Mouse (Mus musculus) limb, embryonic 12.5 days (tissue): ENCODE data around the gene Rnf212. TPM values are rescaled to one million over a fixed set of nuclear protein-coding genes. Genes with fewer than 3 reads are reported as not detected.

Experiments
- ATAC-seq: fragments of 200-750 bp; cut with Nextera tagmentation; 2 replicates; pipeline ENCODE4 v1.8.0; 2017; ENCODE audit warnings: low read depth, moderate TSS enrichment; ENCODE audit not compliant: insufficient number of reproducible peaks, insufficient read depth, low FRiP score, low TSS enrichment
- H3K27ac ChIP-seq: fragments of 300-500 bp; sonication (generic); 2 replicates; pipeline ENCODE4 v1.5.1; 2016; ENCODE audit warnings: mild to moderate bottlenecking, moderate library complexity
- H3K27me3 ChIP-seq: fragments of 300-500 bp; sonication (generic); 2 replicates; pipeline ENCODE4 v1.6.1; 2016; ENCODE audit warnings: mild to moderate bottlenecking, moderate library complexity
- H3K36me3 ChIP-seq: fragments of 300-500 bp; sonication (generic); 2 replicates; pipeline ENCODE4 v1.6.1; 2016; ENCODE audit warnings: mild to moderate bottlenecking, moderate library complexity
- H3K4me1 ChIP-seq: fragments of 300-500 bp; sonication (generic); replicated peaks from 2 replicates; pipeline ENCODE4 v1.6.1; 2016
- H3K4me2 ChIP-seq: fragments of 300-500 bp; sonication (generic); 2 replicates; pipeline ENCODE4 v1.6.1; 2016; ENCODE audit warnings: mild to moderate bottlenecking, moderate library complexity
- H3K4me3 ChIP-seq: fragments of 300-500 bp; sonication (generic); replicated peaks from 2 replicates; pipeline ENCODE4 v1.5.1; 2016; ENCODE audit warnings: mild to moderate bottlenecking
- H3K9ac ChIP-seq: fragments of 300-500 bp; sonication (generic); replicated peaks from 2 replicates; pipeline ENCODE4 v1.6.1; 2016; ENCODE audit warnings: mild to moderate bottlenecking, moderate library complexity
- H3K9me3 ChIP-seq: fragments of 300-500 bp; sonication (generic); 2 replicates; pipeline ENCODE4 v1.6.1; 2016; ENCODE audit warnings: mild to moderate bottlenecking, moderate library complexity
- WGBS: fragments of 180-500 bp; shearing (Covaris S2); methylation state at CpG from one replicate; pipeline ENCODE4 v1.1.7; 2016; 5-methylcytosine and 5-hydroxymethylcytosine counted together
- polyA plus RNA-seq: library from polyadenylated mRNA; unstranded; fragments of >200 nt; fragmentation: Nextera tagmentation; extraction: Ambion mirVana; gene quantifications from 2 replicates; pipeline ENCODE4 v1.2.1, GENCODE M21; 2016

The Rnf212 gene
- polyA plus RNA-seq, 1 experiment from 2014 or later = 0.33 TPM

DNA sequence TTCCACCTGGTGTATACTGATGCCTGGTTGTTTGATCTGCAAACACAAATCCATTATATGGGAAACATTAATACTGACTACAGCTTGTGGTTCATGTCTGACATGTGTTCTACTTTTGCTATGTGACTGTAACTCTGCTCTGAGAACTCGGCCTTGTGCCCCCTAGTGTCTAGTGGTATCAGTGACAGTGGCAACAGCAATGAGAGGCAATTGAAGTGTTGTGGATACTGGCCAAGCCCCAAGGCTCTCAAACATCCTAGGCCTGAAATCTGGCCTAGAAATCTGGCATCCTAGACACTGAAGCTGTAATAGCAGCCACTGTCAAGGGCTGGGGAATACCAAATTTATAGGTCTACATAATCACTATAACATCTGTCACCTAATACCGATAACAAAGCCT, 30.9 kb downstream of the Rnf212 start:
- H3K4me1 ChIP-seq = no peaks in the 10 kb centered on the region; the same call in 1 of the 2 replicates
- H3K27ac ChIP-seq = no peak overlapping the region
- ATAC-seq = no peak
- H3K9me3 ChIP-seq = no peaks in the 10 kb centered on the region
- 63% methylated on average over 2 of the region's 2 CpGs for WGBS
- no peak overlapping the region for H3K9ac ChIP-seq
- no peak overlapping the region for H3K4me2 ChIP-seq
- H3K27me3 ChIP-seq = no peaks in the 10 kb centered on the region
- no peaks in the 10 kb centered on the region for H3K36me3 ChIP-seq
- no peak overlapping the region for H3K4me3 ChIP-seq

DNA sequence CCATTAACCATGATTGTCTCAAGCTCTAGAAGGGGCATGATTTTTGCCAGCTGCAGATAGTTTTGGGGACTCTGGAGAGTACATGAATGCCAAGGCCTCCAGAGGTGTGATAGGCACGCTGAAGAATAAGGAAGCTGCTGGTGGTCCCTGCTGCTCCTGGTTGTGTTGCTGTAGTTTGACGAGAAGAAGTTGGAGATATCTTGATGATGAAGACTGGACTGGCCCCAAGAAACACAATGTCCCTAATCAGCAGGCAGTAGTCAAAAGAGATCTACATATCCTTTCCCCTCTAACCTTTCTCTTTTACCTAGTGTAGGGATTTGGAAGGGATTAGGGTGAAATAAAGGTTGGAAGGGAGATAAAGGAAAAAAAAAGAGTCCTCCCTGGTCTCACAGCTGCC, 32.2 kb downstream of the Rnf212 start:
- Histone ChIP-seq H3K4me3 (no peak overlapping the region), H3K4me1 (no peaks in the 10 kb centered on the region; the same call in 1 of the 2 replicates), H3K4me2 (no peak overlapping the region), H3K27ac (no peak overlapping the region), H3K27me3 (no peaks in the 10 kb centered on the region), H3K9ac (no peak overlapping the region), H3K36me3 (no peaks in the 10 kb centered on the region), H3K9me3 (no peaks in the 10 kb centered on the region)
- ATAC-seq = no peak
- WGBS = 70% methylated on average over 2 of the region's 2 CpGs

DNA sequence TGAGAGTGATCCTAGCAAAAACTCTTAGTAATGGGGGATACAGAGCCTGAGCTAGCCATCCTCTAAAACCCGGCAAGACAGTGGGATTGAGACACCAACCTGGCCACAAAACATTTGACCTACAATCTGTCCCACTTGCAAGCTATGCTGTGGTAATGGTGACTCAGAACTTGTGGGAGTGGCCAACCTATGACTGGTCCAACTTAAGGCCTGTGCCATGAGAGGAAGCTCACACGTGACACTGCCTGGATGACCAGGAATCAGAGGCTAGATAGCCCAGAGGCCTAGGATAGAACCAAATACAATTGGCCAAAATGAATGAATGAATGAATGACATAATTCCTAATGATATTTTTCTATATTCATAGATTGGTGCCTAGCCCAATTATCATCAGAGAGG, 32.9 kb downstream of the Rnf212 start:
- Histone ChIP-seq H3K36me3 (no peaks in the 10 kb centered on the region), H3K4me2 (no peak overlapping the region), H3K4me3 (no peak overlapping the region), H3K9ac (no peak overlapping the region), H3K27ac (no peak overlapping the region), H3K9me3 (no peaks in the 10 kb centered on the region), H3K4me1 (no peaks in the 10 kb centered on the region; the same call in 1 of the 2 replicates), H3K27me3 (no peaks in the 10 kb centered on the region)
- no peak for ATAC-seq
- 77% methylated on average over 2 of the region's 2 CpGs for WGBS

DNA sequence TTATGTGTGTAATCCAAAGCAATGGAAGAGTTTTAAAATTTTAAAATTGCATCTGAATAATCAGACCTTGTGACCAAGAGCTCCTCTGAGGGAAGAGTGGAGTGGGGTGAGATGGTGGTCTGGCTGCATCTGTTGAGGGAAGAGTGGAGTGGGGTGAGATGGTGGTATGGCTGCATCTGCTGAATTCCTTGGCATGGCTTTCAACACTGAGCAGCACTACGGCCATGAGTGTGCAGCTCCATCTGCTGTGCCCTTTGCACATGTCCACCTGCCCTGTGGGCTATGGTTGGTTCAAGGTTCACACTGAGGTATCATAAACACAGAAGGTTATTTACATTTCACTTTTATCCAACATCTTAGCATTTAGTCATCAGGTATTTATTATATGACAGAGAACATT, 47.4 kb downstream of the Rnf212 start:
- ATAC-seq = no peak
- WGBS = 85% methylated on average over 1 of the region's 1 CpGs
- H3K4me1 ChIP-seq = no peaks in the 10 kb centered on the region

DNA sequence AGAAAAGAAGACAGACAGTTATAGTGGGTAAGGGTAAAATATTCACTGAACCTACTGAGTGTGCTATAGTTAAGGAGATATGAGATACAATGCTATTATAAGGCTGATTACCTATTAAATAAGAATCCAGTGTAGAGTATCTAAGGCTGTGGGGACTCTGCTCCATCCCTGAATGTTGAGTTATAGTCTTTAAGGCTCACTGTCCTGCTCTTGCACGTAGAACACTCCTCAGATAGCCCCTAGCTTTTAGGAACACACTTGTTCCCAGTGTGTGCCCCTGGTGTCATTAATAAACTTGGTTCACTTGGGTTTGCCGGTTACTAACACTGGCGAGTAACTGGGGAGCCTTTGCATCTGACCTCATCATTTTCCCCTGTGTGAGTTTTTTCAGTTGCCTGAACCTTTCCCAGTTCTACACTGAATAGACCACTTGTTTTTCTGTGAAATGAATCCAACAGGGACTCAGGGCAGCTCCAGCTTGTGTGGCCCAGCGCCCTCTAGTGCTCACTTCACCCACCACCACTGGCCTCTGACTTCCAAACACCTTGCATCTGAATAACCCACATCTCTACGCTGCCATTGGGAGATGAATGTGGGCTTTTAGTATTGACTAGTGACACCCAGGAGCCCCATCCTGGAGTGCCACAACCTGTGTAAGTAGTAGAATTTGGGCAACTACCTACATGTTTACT, 48.1 kb downstream of the Rnf212 start:
- no peak overlapping the region for H3K27ac ChIP-seq
- no peak overlapping the region for H3K9ac ChIP-seq
- H3K27me3 ChIP-seq = no peaks in the 10 kb centered on the region
- no peaks in the 10 kb centered on the region for H3K9me3 ChIP-seq
- no peaks in the 10 kb centered on the region for H3K4me1 ChIP-seq
- peak; percentile 80 for ATAC-seq
- WGBS = 22% methylated on average over 5 of the region's 5 CpGs
- H3K36me3 ChIP-seq = no peaks in the 10 kb centered on the region
- no peak overlapping the region for H3K4me3 ChIP-seq
- no peak overlapping the region for H3K4me2 ChIP-seq

More for the DNA sequence above, 47.4 kb downstream of the Rnf212 start:
- no peaks in the 10 kb centered on the region for H3K27me3 ChIP-seq
- H3K4me2 ChIP-seq = no peak overlapping the region
- H3K36me3 ChIP-seq = no peaks in the 10 kb centered on the region
- H3K4me3 ChIP-seq = no peak overlapping the region
- no peaks in the 10 kb centered on the region for H3K9me3 ChIP-seq
- no peak overlapping the region for H3K27ac ChIP-seq
- no peak overlapping the region for H3K9ac ChIP-seq

DNA sequence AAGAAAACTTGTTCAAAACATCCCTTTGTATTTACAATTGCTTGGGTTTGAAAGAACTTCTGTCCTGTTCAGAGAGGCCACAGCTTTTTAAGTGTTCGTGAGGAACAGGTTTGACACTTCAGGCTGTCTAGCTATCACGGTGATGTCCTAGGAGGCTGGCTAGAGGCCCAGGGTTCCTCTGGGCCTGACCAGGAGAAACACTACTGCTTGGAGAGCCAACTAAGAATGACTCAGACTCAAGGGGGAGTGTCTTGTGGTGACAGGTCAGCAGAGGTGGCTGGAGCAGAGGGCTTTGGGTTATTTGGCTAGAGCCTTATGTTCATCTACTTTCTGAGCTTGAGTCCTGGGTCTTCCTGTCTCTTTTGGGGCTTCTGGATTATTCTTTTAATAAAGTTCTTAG, 50.8 kb downstream of the Rnf212 start:
- ATAC-seq = no peak
- 0 out of 2 replicates have a peak, but pooled peaks cover 3% of the 10 kb centered on the region for H3K4me1 ChIP-seq
- 77% methylated on average over 2 of the region's 2 CpGs for WGBS
- no peak overlapping the region for H3K4me3 ChIP-seq
- H3K4me2 ChIP-seq = no peak overlapping the region
- H3K27ac ChIP-seq = no peak overlapping the region
- no peaks in the 10 kb centered on the region for H3K27me3 ChIP-seq
- H3K36me3 ChIP-seq = no peaks in the 10 kb centered on the region
- no peaks in the 10 kb centered on the region for H3K9me3 ChIP-seq
- H3K9ac ChIP-seq = no peak overlapping the region

DNA sequence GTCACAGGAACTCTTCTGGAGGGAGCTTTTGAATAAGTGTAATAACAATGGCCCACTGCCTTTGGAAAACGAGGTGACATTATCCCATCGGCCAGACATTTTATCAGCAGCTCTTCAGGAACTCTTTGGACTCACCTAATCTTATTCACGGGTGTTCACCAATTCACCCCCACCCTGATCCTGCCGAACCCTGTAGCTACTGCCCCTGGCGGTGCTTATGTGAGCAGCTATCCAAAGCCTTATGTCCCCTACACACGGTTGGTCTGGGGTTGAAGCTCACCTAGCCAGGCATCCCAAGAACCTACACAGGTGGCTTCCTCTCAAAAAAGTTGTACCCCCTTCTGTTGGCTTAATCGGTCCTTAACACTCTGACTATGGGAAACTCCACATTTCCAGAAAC, 55.0 kb downstream of the Rnf212 start:
- Histone ChIP-seq H3K36me3 (no peaks in the 10 kb centered on the region), H3K4me3 (no peak overlapping the region), H3K27me3 (no peaks in the 10 kb centered on the region), H3K27ac (no peak overlapping the region), H3K4me1 (peaks cover 17% of the 10 kb centered on the region), H3K9ac (no peak overlapping the region), H3K4me2 (no peak overlapping the region), H3K9me3 (no peaks in the 10 kb centered on the region)
- 70% methylated on average over 7 of the region's 7 CpGs for WGBS
- ATAC-seq = no peak

DNA sequence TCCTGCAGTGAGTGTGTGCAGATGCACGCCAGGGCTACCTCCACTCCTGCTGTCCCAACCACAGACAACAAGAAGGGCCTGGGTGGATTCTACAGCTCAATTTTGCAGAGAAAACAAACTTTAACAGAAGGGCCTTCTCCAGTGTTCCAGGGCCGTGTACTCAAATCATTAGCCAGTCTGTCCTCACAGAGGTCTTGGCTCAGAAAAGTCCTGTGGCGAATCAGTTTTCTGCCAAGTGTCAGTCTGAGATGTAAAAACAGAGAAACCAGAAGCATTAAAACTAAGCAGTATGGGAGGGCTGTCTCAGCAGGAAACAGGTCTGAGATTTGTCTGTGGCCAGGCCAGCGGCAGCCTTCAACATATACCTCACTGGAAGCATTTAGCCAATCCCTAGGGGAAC, 56.7 kb downstream of the Rnf212 start:
- Histone ChIP-seq H3K4me1 (peaks cover 28% of the 10 kb centered on the region), H3K27ac (peak overlapping the region; percentile 66; the same call in 1 of the 2 replicates), H3K9me3 (no peaks in the 10 kb centered on the region), H3K27me3 (no peaks in the 10 kb centered on the region), H3K4me2 (no peak overlapping the region), H3K9ac (no peak overlapping the region), H3K36me3 (no peaks in the 10 kb centered on the region), H3K4me3 (no peak overlapping the region)
- 37% methylated on average over 4 of the region's 4 CpGs for WGBS
- no peak for ATAC-seq

DNA sequence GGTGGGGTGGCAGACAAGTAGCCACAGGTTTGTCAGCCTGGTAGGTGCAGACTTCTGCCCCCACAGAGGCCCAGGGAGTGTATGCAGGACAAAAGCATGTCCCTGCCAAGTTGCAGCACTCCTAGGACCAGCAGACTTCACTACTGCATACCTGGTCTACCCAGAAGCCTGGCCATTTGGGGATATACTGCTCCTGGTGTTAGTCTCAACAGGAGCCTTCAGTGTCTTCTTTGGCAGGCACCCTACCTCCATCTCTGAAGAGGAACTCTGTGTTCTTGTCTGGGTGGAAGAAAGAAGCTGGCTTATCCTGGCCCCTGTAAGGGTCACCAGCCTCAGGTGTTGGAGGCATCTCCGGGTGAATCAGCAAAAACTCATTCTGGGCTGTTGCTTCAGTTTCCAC, 58.8 kb downstream of the Rnf212 start:
- H3K27ac ChIP-seq = no peak overlapping the region
- WGBS = 100% methylated on average over 1 of the region's 1 CpGs
- ATAC-seq = no peak

DNA sequence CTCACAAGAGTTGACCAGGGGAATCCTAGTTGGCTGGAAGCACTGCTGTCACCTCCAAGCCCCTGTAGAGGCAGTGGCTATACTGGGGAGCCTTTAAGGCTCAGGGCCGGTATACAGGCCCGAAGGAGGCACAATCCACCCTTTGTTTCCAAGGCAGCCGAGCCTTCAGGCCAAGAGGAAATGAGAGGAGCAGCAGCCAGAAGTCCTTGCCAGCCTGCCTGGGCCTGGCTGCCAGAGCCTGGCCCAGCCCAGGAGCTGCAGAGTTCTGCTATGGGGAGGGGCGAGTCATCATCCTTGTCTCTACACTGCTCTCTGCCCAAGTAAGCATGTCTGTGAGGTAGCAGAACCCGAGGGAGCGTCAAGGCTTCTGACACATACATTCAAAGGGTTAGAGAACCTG, 60.6 kb downstream of the Rnf212 start:
- Histone ChIP-seq H3K36me3 (0 out of 2 replicates have a peak, but pooled peaks cover 2% of the 10 kb centered on the region), H3K9ac (0 out of 2 replicates have a peak overlapping the region, but pooled peaks have one; percentile 18), H3K9me3 (no peaks in the 10 kb centered on the region), H3K4me1 (peaks cover 26% of the 10 kb centered on the region), H3K4me3 (no peak overlapping the region), H3K27ac (peak overlapping the region; percentile 85), H3K4me2 (no peak overlapping the region), H3K27me3 (no peaks in the 10 kb centered on the region)
- WGBS = 63% methylated on average over 6 of the region's 6 CpGs
- ATAC-seq = peak; percentile 57; the same call in 1 of the 2 replicates

More for the DNA sequence above, 58.8 kb downstream of the Rnf212 start:
- H3K4me3 ChIP-seq = no peak overlapping the region
- H3K9me3 ChIP-seq = no peaks in the 10 kb centered on the region
- no peaks in the 10 kb centered on the region for H3K36me3 ChIP-seq
- peaks cover 28% of the 10 kb centered on the region for H3K4me1 ChIP-seq
- H3K27me3 ChIP-seq = no peaks in the 10 kb centered on the region
- H3K9ac ChIP-seq = no peak overlapping the region
- H3K4me2 ChIP-seq = no peak overlapping the region

DNA sequence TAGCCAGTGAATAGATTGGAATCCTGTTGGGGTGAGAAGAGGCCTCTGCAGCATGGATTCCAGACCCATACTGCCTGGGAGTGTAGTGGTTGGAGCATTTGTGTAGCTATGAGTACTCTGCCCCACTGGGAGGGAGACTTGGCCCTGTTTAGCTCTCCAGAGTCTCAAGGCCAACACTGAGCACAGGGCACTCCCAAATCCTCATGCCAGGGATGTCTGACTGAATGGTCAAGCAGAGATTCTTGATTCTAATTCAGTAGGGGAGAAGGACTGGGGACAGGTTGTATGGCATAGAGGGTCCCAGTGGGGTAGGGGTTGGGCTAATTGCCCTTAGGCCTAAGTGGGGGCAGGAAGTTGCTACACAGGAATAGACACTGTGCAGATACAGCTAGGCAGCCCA, 61.1 kb downstream of the Rnf212 start:
- H3K4me1 ChIP-seq = peaks cover 25% of the 10 kb centered on the region
- ATAC-seq = no peak
- peak overlapping the region; percentile 85 for H3K27ac ChIP-seq
- no peak overlapping the region for H3K4me3 ChIP-seq
- no peaks in the 10 kb centered on the region for H3K9me3 ChIP-seq
- peaks cover 7% of the 10 kb centered on the region for H3K36me3 ChIP-seq
- H3K9ac ChIP-seq = no peak overlapping the region
- no peaks in the 10 kb centered on the region for H3K27me3 ChIP-seq
- H3K4me2 ChIP-seq = no peak overlapping the region

DNA sequence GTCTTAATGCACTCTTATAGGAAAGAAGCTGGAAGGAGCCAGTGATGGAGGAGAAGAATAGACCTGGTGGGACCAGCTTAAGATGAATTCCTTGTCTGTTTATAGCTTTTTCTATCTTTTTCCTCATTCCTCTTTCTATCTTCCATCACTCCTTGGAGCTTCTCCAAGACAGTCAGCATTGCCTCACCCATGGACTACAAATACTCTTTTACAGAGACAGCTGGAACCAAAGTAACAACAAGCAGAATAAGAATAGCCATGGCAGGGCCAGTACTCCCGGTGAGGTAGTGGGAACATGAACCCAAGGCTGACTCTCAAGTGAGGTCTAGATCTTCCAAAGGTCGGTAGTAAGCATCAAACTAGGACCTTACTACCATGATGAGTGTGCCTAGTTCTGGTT, 61.7 kb downstream of the Rnf212 start:
- Histone ChIP-seq H3K27ac (peak overlapping the region; percentile 85; the same call in 1 of the 2 replicates), H3K27me3 (no peaks in the 10 kb centered on the region), H3K4me3 (no peak overlapping the region), H3K4me2 (no peak overlapping the region), H3K9ac (no peak overlapping the region), H3K9me3 (no peaks in the 10 kb centered on the region), H3K4me1 (peaks cover 19% of the 10 kb centered on the region), H3K36me3 (peaks cover 13% of the 10 kb centered on the region)
- WGBS = 90% methylated on average over 2 of the region's 2 CpGs
- ATAC-seq = no peak
